8 mouse cellular contexts compared by ENCODE assay signal in the genomic region with DNA sequence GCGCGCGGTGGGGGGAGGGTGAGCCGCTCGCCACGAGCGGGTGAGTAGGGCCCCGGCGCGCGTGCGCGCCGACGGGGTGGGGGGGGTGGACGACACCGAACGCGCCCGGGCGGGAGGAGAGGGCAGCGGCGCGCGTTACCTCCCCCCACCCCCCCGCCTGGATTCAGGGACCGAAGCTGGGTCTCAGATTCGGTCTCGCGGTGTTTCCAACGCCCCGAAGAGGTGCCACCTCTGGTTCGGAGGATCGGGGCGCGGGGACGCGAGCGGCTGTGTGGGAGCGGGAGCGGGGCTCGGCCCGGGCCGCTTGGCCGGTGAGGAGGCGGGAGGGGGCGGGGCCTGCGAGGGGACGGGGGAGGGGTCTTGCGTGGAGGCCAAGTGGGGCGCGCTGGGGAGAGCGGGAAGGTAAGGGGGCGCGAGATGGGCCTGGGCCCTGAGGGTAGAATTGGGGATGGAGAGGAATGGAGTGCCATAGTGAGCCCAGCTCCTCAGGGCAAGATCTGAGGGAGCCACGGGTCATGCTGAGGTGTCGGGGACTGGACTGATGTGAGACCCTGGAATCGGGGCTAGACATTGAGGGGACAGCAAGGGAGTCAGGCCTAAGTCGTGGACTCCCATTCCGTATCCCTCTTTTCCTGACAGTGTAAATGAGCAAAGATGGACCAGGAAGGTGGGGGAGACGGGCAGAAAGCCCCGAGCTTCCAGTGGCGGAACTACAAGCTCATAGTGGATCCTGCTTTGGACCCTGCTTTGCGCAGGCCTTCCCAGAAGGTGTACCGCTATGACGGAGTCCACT. TPM values are rescaled to one million over a fixed set of nuclear protein-coding genes. Genes with fewer than 3 reads are reported as not detected.
A peak's percentile ranks its signal among the peaks of the same experiment; 100 is the strongest.
DNase-seq lines count a peak whose midpoint lies in the region; ATAC-seq lines count a peak whose summit lies in the region.

No protein-coding gene starts in this region.

- peaks cover 15% of the 10 kb centered on the region for H3K4me1 ChIP-seq in heart, embryonic 10.5 days
- H3K4me1 ChIP-seq in embryonic facial prominence, embryonic 11.5 days (ENCODE audit: control insufficient read depth, insufficient read depth, low read length): no peaks in the 10 kb centered on the region
- H3K4me1 ChIP-seq in limb, embryonic 10.5 days: peaks cover 20% of the 10 kb centered on the region
- peaks cover 12% of the 10 kb centered on the region for H3K4me1 ChIP-seq in stomach, embryonic 16.5 days (ENCODE audit: control insufficient read depth, insufficient read depth, low read length)

- peak; percentile 29 for ATAC-seq in embryonic facial prominence, embryonic 11.5 days (replicated peaks; ENCODE audit: insufficient number of reproducible peaks, low FRiP score, low TSS enrichment, low read depth)
- peak; percentile 66 for ATAC-seq in stomach, embryonic 16.5 days (ENCODE audit: insufficient read depth, low FRiP score)

- H3K4me2 ChIP-seq in embryonic facial prominence, embryonic 11.5 days (ENCODE audit: low read depth, low read length): peak overlapping the region; percentile 69
- peak overlapping the region; percentile 92 for H3K4me2 ChIP-seq in stomach, embryonic 16.5 days (ENCODE audit: low read depth, low read length)

- no peaks in the 10 kb centered on the region for H3K27me3 ChIP-seq in heart, embryonic 10.5 days (ENCODE audit: insufficient read depth, poor library complexity, severe bottlenecking)
- H3K27me3 ChIP-seq in embryonic facial prominence, embryonic 11.5 days (ENCODE audit: control insufficient read depth, insufficient read depth, low read length): no peaks in the 10 kb centered on the region
- no peaks in the 10 kb centered on the region for H3K27me3 ChIP-seq in limb, embryonic 10.5 days (ENCODE audit: low read depth, poor library complexity, severe bottlenecking)
- no peaks in the 10 kb centered on the region for H3K27me3 ChIP-seq in stomach, embryonic 16.5 days (ENCODE audit: control insufficient read depth, insufficient read depth, low read length)

- intact Hi-C loops in heart, postnatal 14 days (cut with DNase I): loop anchor here (5.0 kb wide), 1 partner anchor 100 kb away; a partner anchor contains a TSS

- peaks cover 43% of the 10 kb centered on the region for H3K36me3 ChIP-seq in heart, embryonic 10.5 days
- H3K36me3 ChIP-seq in embryonic facial prominence, embryonic 11.5 days (replicated peaks; ENCODE audit: control insufficient read depth, insufficient read depth, low read depth, low read length): no peaks in the 10 kb centered on the region; the same call in none of the 2 replicates
- H3K36me3 ChIP-seq in limb, embryonic 10.5 days: peaks cover 60% of the 10 kb centered on the region
- H3K36me3 ChIP-seq in stomach, embryonic 16.5 days (ENCODE audit: control insufficient read depth, insufficient read depth, low read length): peaks cover 3% of the 10 kb centered on the region; the same call in 1 of the 2 replicates

- H3K4me3 ChIP-seq in heart, embryonic 10.5 days: peak overlapping the region; percentile 96
- peak overlapping the region; percentile 89 for H3K4me3 ChIP-seq in embryonic facial prominence, embryonic 11.5 days (ENCODE audit: low read depth, low read length)
- H3K4me3 ChIP-seq in limb, embryonic 10.5 days: peak overlapping the region; percentile 97
- H3K4me3 ChIP-seq in stomach, embryonic 16.5 days (replicated peaks; ENCODE audit: low read length): peak overlapping the region; percentile 86

- H3K9me3 ChIP-seq in heart, embryonic 10.5 days: no peaks in the 10 kb centered on the region
- H3K9me3 ChIP-seq in embryonic facial prominence, embryonic 11.5 days (replicated peaks; ENCODE audit: control insufficient read depth, low read length): no peaks in the 10 kb centered on the region
- no peaks in the 10 kb centered on the region for H3K9me3 ChIP-seq in limb, embryonic 10.5 days (replicated peaks)
- H3K9me3 ChIP-seq in stomach, embryonic 16.5 days (replicated peaks; ENCODE audit: control insufficient read depth, low read length): no peaks in the 10 kb centered on the region

- DNase-seq in heart, embryonic 10.5 days (ENCODE audit: low spot score): peak; percentile 89
- DNase-seq in heart, adult 8-10 months (ENCODE audit: low spot score): no peak
- peak; percentile 81 for DNase-seq in adrenal gland, postnatal 10 days
- peak; percentile 69 for DNase-seq in embryonic facial prominence, embryonic 11.5 days (ENCODE audit: low spot score)
- DNase-seq in heart, postnatal 14 days: peak; percentile 67 to 69
- peak; percentile 87 for DNase-seq in limb, embryonic 10.5 days (ENCODE audit: low spot score)
- DNase-seq in mesoderm, embryonic 11.5 days (ENCODE audit: low read depth, low spot score): peak; percentile 67

- peak overlapping the region; percentile 99 for H3K27ac ChIP-seq in heart, embryonic 10.5 days
- peak overlapping the region; percentile 91 for H3K27ac ChIP-seq in embryonic facial prominence, embryonic 11.5 days (replicated peaks; ENCODE audit: low read depth, low read length)
- H3K27ac ChIP-seq in limb, embryonic 10.5 days: peak overlapping the region; percentile 99
- H3K27ac ChIP-seq in stomach, embryonic 16.5 days (ENCODE audit: low read length): peak overlapping the region; percentile 100

- 5% methylated on average over 57 of the region's 66 CpGs for WGBS in heart, embryonic 10.5 days
- WGBS in embryonic facial prominence, embryonic 11.5 days: 3% methylated on average over 49 of the region's 66 CpGs
- WGBS in limb, embryonic 10.5 days: 4% methylated on average over 64 of the region's 66 CpGs
- 2% methylated on average over 65 of the region's 66 CpGs for WGBS in stomach, embryonic 16.5 days

- peak overlapping the region; percentile 85 for H3K9ac ChIP-seq in embryonic facial prominence, embryonic 11.5 days (replicated peaks; ENCODE audit: low read length)
- H3K9ac ChIP-seq in stomach, embryonic 16.5 days (ENCODE audit: low read length): peak overlapping the region; percentile 92

RNA-seq across cellular contexts. Expression of a gene that starts 1.2 kb away (rescaled TPM):
- polyA plus RNA-seq in heart, embryonic 10.5 days (2016; fragmentation: Nextera tagmentation; extraction: Ambion mirVana): 13.2 and 23.7 TPM in 2 replicates
- 10 to 100 TPM; 15.4 to 23.1 (median 17.9) TPM for total RNA-seq in heart, adult 8-10 months (2022)
- total RNA-seq in adrenal gland, postnatal 10 days (2021): 10 to 100 TPM; 35.9 to 46.6 TPM
- polyA plus RNA-seq in embryonic facial prominence, embryonic 11.5 days (2014; fragmentation: Nextera tagmentation; extraction: Ambion mirVana): 21.7 and 22.0 TPM in 2 replicates
- total RNA-seq in heart, postnatal 14 days (2021): 10 to 100 TPM; 21.0 to 22.3 TPM
- polyA plus RNA-seq in limb, embryonic 10.5 days (2016; fragmentation: Nextera tagmentation; extraction: Ambion mirVana): 21.9 and 24.2 TPM in 2 replicates
- 10.5 and 16.4 TPM in 2 replicates for polyA plus RNA-seq in stomach, embryonic 16.5 days (2015; fragmentation: Nextera tagmentation; extraction: Ambion mirVana)

RNA-seq across cellular contexts. Expression of a gene that starts 7.7 kb away (rescaled TPM):
- polyA plus RNA-seq in heart, embryonic 10.5 days (2016; fragmentation: Nextera tagmentation; extraction: Ambion mirVana): not detected in 2 replicates
- 1 to 10 TPM; 1.9 to 3.3 (median 2.7) TPM for total RNA-seq in heart, adult 8-10 months (2022)
- 1 to 10 TPM; 4.7 to 5.6 TPM for total RNA-seq in adrenal gland, postnatal 10 days (2021)
- polyA plus RNA-seq in embryonic facial prominence, embryonic 11.5 days (2014; fragmentation: Nextera tagmentation; extraction: Ambion mirVana): not detected in 2 replicates
- total RNA-seq in heart, postnatal 14 days (2021): 1 to 10 TPM; 2.7 to 3.0 TPM
- polyA plus RNA-seq in limb, embryonic 10.5 days (2016; fragmentation: Nextera tagmentation; extraction: Ambion mirVana): not detected in 2 replicates
- not detected in 2 replicates for polyA plus RNA-seq in stomach, embryonic 16.5 days (2015; fragmentation: Nextera tagmentation; extraction: Ambion mirVana)

RNA-seq across cellular contexts. Expression of a gene that starts 8.1 kb away (rescaled TPM):
- polyA plus RNA-seq in heart, embryonic 10.5 days (2016; fragmentation: Nextera tagmentation; extraction: Ambion mirVana): 12.9 and 19.8 TPM in 2 replicates
- total RNA-seq in heart, adult 8-10 months (2022): 10 to 100 TPM; 20.0 to 26.6 (median 24.7) TPM
- total RNA-seq in adrenal gland, postnatal 10 days (2021): 10 to 100 TPM; 31.5 to 32.0 TPM
- 8.6 and 8.7 TPM in 2 replicates for polyA plus RNA-seq in embryonic facial prominence, embryonic 11.5 days (2014; fragmentation: Nextera tagmentation; extraction: Ambion mirVana)
- total RNA-seq in heart, postnatal 14 days (2021): 10 to 100 TPM; 16.6 to 17.3 TPM
- 15.2 and 16.0 TPM in 2 replicates for polyA plus RNA-seq in limb, embryonic 10.5 days (2016; fragmentation: Nextera tagmentation; extraction: Ambion mirVana)
- polyA plus RNA-seq in stomach, embryonic 16.5 days (2015; fragmentation: Nextera tagmentation; extraction: Ambion mirVana): 26.7 and 29.0 TPM in 2 replicates

RNA-seq across cellular contexts. Expression of a gene that starts 22.7 kb away (rescaled TPM):
- 14.9 and 17.1 TPM in 2 replicates for polyA plus RNA-seq in heart, embryonic 10.5 days (2016; fragmentation: Nextera tagmentation; extraction: Ambion mirVana)
- 10 to 100 TPM; 11.8 to 14.5 (median 12.7) TPM for total RNA-seq in heart, adult 8-10 months (2022)
- total RNA-seq in adrenal gland, postnatal 10 days (2021): 10 to 100 TPM; 57.1 to 73.1 TPM
- polyA plus RNA-seq in embryonic facial prominence, embryonic 11.5 days (2014; fragmentation: Nextera tagmentation; extraction: Ambion mirVana): 8.2 and 8.3 TPM in 2 replicates
- 10 to 100 TPM; 14.9 to 18.4 TPM for total RNA-seq in heart, postnatal 14 days (2021)
- 5.5 and 8.2 TPM in 2 replicates for polyA plus RNA-seq in limb, embryonic 10.5 days (2016; fragmentation: Nextera tagmentation; extraction: Ambion mirVana)
- polyA plus RNA-seq in stomach, embryonic 16.5 days (2015; fragmentation: Nextera tagmentation; extraction: Ambion mirVana): 35.2 and 36.1 TPM in 2 replicates

RNA-seq across cellular contexts. Expression of a gene that starts 33.3 kb away (rescaled TPM):
- polyA plus RNA-seq in heart, embryonic 10.5 days (2016; fragmentation: Nextera tagmentation; extraction: Ambion mirVana): 3.4 and 4.8 TPM in 2 replicates
- total RNA-seq in heart, adult 8-10 months (2022): 1 to 10 TPM; 1.9 to 4.9 (median 3.2) TPM
- 10 to 100 TPM; 12.3 to 18.5 TPM for total RNA-seq in adrenal gland, postnatal 10 days (2021)
- 9.4 and 9.5 TPM in 2 replicates for polyA plus RNA-seq in embryonic facial prominence, embryonic 11.5 days (2014; fragmentation: Nextera tagmentation; extraction: Ambion mirVana)
- 1 to 10 TPM; 4.8 to 5.7 TPM for total RNA-seq in heart, postnatal 14 days (2021)
- polyA plus RNA-seq in limb, embryonic 10.5 days (2016; fragmentation: Nextera tagmentation; extraction: Ambion mirVana): 9.4 and 10.8 TPM in 2 replicates
- polyA plus RNA-seq in stomach, embryonic 16.5 days (2015; fragmentation: Nextera tagmentation; extraction: Ambion mirVana): 2.8 and 3.2 TPM in 2 replicates
